Mouse (Mus musculus): ENCODE data around the gene Lrig1.

DNA sequence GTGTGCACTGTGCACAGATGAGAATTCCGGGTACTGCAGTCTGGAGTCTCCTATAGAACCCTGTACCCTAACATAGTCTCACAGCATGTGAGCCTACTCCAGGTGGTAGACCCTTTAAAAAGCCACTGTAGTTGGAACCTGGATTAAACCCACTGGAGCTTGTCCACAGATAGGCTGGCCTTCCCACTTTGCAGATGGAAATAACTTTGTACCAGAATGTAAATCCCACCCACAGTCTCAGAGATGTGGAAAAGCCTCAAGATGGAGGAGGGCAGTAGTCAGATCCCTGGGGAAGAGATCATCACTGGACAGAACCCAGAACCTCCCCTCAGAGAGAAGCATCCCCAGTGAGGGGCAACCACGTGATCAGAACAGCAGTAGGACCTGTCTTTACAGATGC, 56.0 kb downstream of the Lrig1 start:
- TF ChIP-seq CTCF (IDR thresholded peaks at IDR 0.05; ENCODE audit: insufficient read depth, low read depth, low read length): no peak
- TF ChIP-seq POLR2A (IDR thresholded peaks at IDR 0.05; ENCODE audit: insufficient read depth, low read depth, low read length): no peak
